Mouse (Mus musculus) embryonic stem cell, embryonic (primary cell): ENCODE results near the gene Fcamr.

Experiments used
- CTCF ChIA-PET, 4 experiments: fragments of 300-600 bp in 2 of 4; fragments of 350-600 bp in 2 of 4; sonication (Branson Sonifier 250); formaldehyde crosslinking; loops; one replicate each; lab custom pipeline; 2022; ENCODE audit warnings: inconsistent platforms in 2 of 4; lab: Charles Lee
- POLR2A ChIA-PET, 4 experiments: fragments of 300-600 bp in 2 of 4; fragments of 350-600 bp in 2 of 4; sonication (Branson Sonifier 250); formaldehyde crosslinking; loops; one replicate each; lab custom pipeline; 2022; ENCODE audit warnings: antibody characterized with exemption in 4 of 4, inconsistent platforms in 1 of 4; lab: Charles Lee

Gene Fcamr

GRCm38 (mm10) chr1:130832230-130833149 lies 31.8 kb downstream of the Fcamr start:
- POLR2A ChIA-PET, result interaction anchor here in 2 of 4 experiments (0.6 kb wide), 2 partner anchors 15 to 557 kb away, joined by 3 to 5 read pairs; no protein-coding TSS in a partner anchor
- CTCF ChIA-PET, result interaction anchor here in 2 of 4 experiments (0.5 to 0.7 kb wide), 3 partner anchors 36 to 289 kb away, joined by 3 to 4 read pairs (median 3); no protein-coding TSS in a partner anchor

GRCm38 (mm10) chr1:130835161-130835936 lies 34.6 kb downstream of the Fcamr start:
- ChIA-PET POLR2A (no interaction called here), CTCF (no interaction called here)

- ChIA-PET POLR2A (interaction anchor here in 1 of 4 experiments (1.0 kb wide), 1 partner anchor 23 kb away, joined by 3 read pairs; no protein-coding TSS in a partner anchor), CTCF (interaction anchor here in 1 of 4 experiments (0.6 kb wide), 1 partner anchor 903 kb away, joined by 3 read pairs; no protein-coding TSS in a partner anchor)
Observed at GRCm38 (mm10) chr1:130838288-130838687, 37.6 kb downstream of the Fcamr start.

- CTCF ChIA-PET, result no interaction called here
- POLR2A ChIA-PET, result no interaction called here
Observed at GRCm38 (mm10) chr1:130840599-130841379, 40.1 kb downstream of the Fcamr start.

- POLR2A ChIA-PET, result no interaction called here
Observed at GRCm38 (mm10) chr1:130841621-130842020, 40.9 kb downstream of the Fcamr start.

GRCm38 (mm10) chr1:130844516-130844915 lies 43.8 kb downstream of the Fcamr start:
- POLR2A ChIA-PET, result no interaction called here
- CTCF ChIA-PET, result no interaction called here

More at GRCm38 (mm10) chr1:130841621-130842020, 40.9 kb downstream of the Fcamr start:
- CTCF ChIA-PET, result interaction anchor here in 1 of 4 experiments (0.8 kb wide), 1 partner anchor 218 kb away, joined by 3 read pairs; no protein-coding TSS in a partner anchor

GRCm38 (mm10) chr1:130849530-130850214 lies 49.0 kb downstream of the Fcamr start:
- ChIA-PET CTCF (interaction anchor here in 1 of 4 experiments (0.9 kb wide), 1 partner anchor 203 kb away, joined by 3 read pairs; no protein-coding TSS in a partner anchor), POLR2A (no interaction called here)

GRCm38 (mm10) chr1:130850405-130850804 lies 49.7 kb downstream of the Fcamr start:
- ChIA-PET CTCF (no interaction called here), POLR2A (no interaction called here)

GRCm38 (mm10) chr1:130854819-130855218 lies 54.1 kb downstream of the Fcamr start:
- CTCF ChIA-PET, result interaction anchor here in 2 of 4 experiments (0.5 to 1.0 kb wide), 3 partner anchors 24 to 205 kb away, joined by 3 to 11 read pairs (median 3); no protein-coding TSS in a partner anchor
- POLR2A ChIA-PET, result no interaction called here

GRCm38 (mm10) chr1:130855723-130856122 lies 55.0 kb downstream of the Fcamr start:
- POLR2A ChIA-PET, result no interaction called here

GRCm38 (mm10) chr1:130857456-130857855 lies 56.8 kb downstream of the Fcamr start:
- CTCF ChIA-PET, result no interaction called here
- POLR2A ChIA-PET, result interaction anchor here in 1 of 4 experiments (0.6 kb wide), 1 partner anchor 62 kb away, joined by 3 read pairs; no protein-coding TSS in a partner anchor

More at GRCm38 (mm10) chr1:130855723-130856122, 55.0 kb downstream of the Fcamr start:
- CTCF ChIA-PET, result interaction anchor here in 2 of 4 experiments (0.6 to 0.9 kb wide), 2 partner anchors 69 to 197 kb away, joined by 3 read pairs; no protein-coding TSS in a partner anchor

GRCm38 (mm10) chr1:130864238-130864637 lies 63.5 kb downstream of the Fcamr start:
- ChIA-PET POLR2A (no interaction called here), CTCF (interaction anchor here in 2 of 4 experiments (0.6 to 1.4 kb wide), 3 partner anchors 12 to 252 kb away, joined by 3 to 4 read pairs (median 3); no protein-coding TSS in a partner anchor)
